12 mouse cellular contexts compared by ENCODE assay signal in genomic region chr1:182028231-182029210, GRCm38 (mm10). TPM values are rescaled to one million over a fixed set of nuclear protein-coding genes. Genes with fewer than 3 reads are reported as not detected.
DNase-seq lines count a peak whose midpoint lies in the region; TF ChIP-seq lines count a peak whose summit lies in the region.
"Had no signal": no experiment of that assay in that cellular context is flagged by ENCODE, and none has a peak within 500 bp of the region (broad histone marks: within the 10 kb centered on the region; RNA-seq: fewer than 3 reads in every experiment).

No protein-coding gene starts in this region.

- DNase-seq in layer of hippocampus, adult 2 months (ENCODE audit: low spot score in 2 of 2) = no peak
- no peak for DNase-seq in layer of hippocampus, postnatal 14 days (ENCODE audit: low spot score in 2 of 2)
- DNase-seq in ES-CJ7 (ENCODE audit: low read depth, low spot score) = peak; percentile 87
- peak; percentile 58 for DNase-seq in gastrocnemius, adult 2 months
- peak; percentile 64 to 67 for DNase-seq in heart, postnatal 10 days
- DNase-seq in retina, postnatal 1 day = no peak
- DNase-seq in kidney, adult 8-10 months = no peak
- DNase-seq in left cerebral cortex, adult 11 months (ENCODE audit: low spot score) = no peak
- DNase-seq: adrenal gland, postnatal 14 days; cerebellum, adult 9-10 months; forebrain, postnatal 0 days had no signal

- no peak overlapping the region for H3K4me3 ChIP-seq in layer of hippocampus, adult 2 months
- peak overlapping the region; percentile 50 for H3K4me3 ChIP-seq in gastrocnemius, adult 2 months
- H3K4me3 ChIP-seq: liver, embryonic 15.5 days had no signal

- TF ChIP-seq CTCF in layer of hippocampus, adult 2 months (conservative IDR thresholded peaks at IDR 0.05) = no peak
- TF ChIP-seq CTCF in gastrocnemius, adult 2 months (IDR thresholded peaks at IDR 0.05) = no peak

- H3K27ac ChIP-seq in layer of hippocampus, adult 2 months = peak overlapping the region; percentile 28; the same call in 1 of the 2 replicates
- peak overlapping the region; percentile 32 for H3K27ac ChIP-seq in gastrocnemius, adult 2 months
- H3K27ac ChIP-seq: liver, embryonic 15.5 days had no signal

- intact Hi-C loops in gastrocnemius, adult 2 months (cut with DNase I) = no loop called here
- intact Hi-C loops in heart, postnatal 10 days (cut with DNase I) = no loop called here

RNA-seq across cellular contexts. Expression of gene Enah, which starts 8.7 kb away (rescaled TPM):
- 100 to 1,000 TPM; 192 to 203 TPM for total RNA-seq in layer of hippocampus, adult 2 months (2021)
- 100 to 1,000 TPM; 181 to 193 TPM for total RNA-seq in layer of hippocampus, postnatal 14 days (2021)
- 10 to 100 TPM; 31.6 to 73.0 TPM for total RNA-seq in gastrocnemius, adult 2 months (2021)
- total RNA-seq in heart, postnatal 10 days (2021) = 100 to 1,000 TPM; 140 to 156 TPM

Comparison
In these comparisons a context has a peak if more than half of its experiments do, and no peak if none do; other contexts are left out.
1. DNase-seq: peak in ES-CJ7 (single experiment), gastrocnemius, adult 2 months (single experiment) and heart, postnatal 10 days (2 of 2); none in layer of hippocampus, adult 2 months (0 of 2), layer of hippocampus, postnatal 14 days (0 of 2), retina, postnatal 1 day (single experiment), kidney, adult 8-10 months (0 of 2) and left cerebral cortex, adult 11 months (single experiment).